Mouse (Mus musculus): ENCODE measurements at regions not wholly inside any gene's neighbourhood (a gene's known extent, or its start where the extent isn't known, plus 50 kb on each side); places are given as distances from the start of the nearest gene placed in this dataset.

GRCm38 (mm10) chr7:129842303-129843122, 250.8 kb downstream of the Wdr11 start:
- peaks cover 7% of the 10 kb centered on the region; the same call in 1 of the 2 replicates for H3K4me1 ChIP-seq (ENCODE audit: control insufficient read depth, insufficient read depth, low read length)
- no peak for TF ChIP-seq CTCF (IDR thresholded peaks at IDR 0.05; ENCODE audit: borderline replicate concordance, insufficient read depth, low read length)
- TF ChIP-seq POLR2A (IDR thresholded peaks at IDR 0.05; ENCODE audit: low read depth, low read length), result no peak
- no peak overlapping the region for H3K4me3 ChIP-seq (ENCODE audit: insufficient read depth, low read length)
- no peak overlapping the region for H3K27ac ChIP-seq (ENCODE audit: insufficient read depth, low read length)

GRCm38 (mm10) chr7:129847136-129847535, 255.5 kb downstream of the Wdr11 start:
- peak overlapping the region; percentile 78 for H3K27ac ChIP-seq (ENCODE audit: insufficient read depth, low read length)
- peaks cover 7% of the 10 kb centered on the region; the same call in 1 of the 2 replicates for H3K4me1 ChIP-seq (ENCODE audit: control insufficient read depth, insufficient read depth, low read length)
- no peak for TF ChIP-seq POLR2A (IDR thresholded peaks at IDR 0.05; ENCODE audit: low read depth, low read length)
- TF ChIP-seq CTCF (IDR thresholded peaks at IDR 0.05; ENCODE audit: borderline replicate concordance, insufficient read depth, low read length), result no peak
- no peak overlapping the region for H3K4me3 ChIP-seq (ENCODE audit: insufficient read depth, low read length)

GRCm38 (mm10) chr7:129853596-129853995, 261.9 kb downstream of the Wdr11 start:
- Histone ChIP-seq H3K27ac (ENCODE audit: insufficient read depth, low read length) (no peak overlapping the region), H3K4me1 (ENCODE audit: control insufficient read depth, insufficient read depth, low read length) (no peaks in the 10 kb centered on the region), H3K4me3 (ENCODE audit: insufficient read depth, low read length) (no peak overlapping the region)
- TF ChIP-seq CTCF (IDR thresholded peaks at IDR 0.05; ENCODE audit: borderline replicate concordance, insufficient read depth, low read length) (no peak), POLR2A (IDR thresholded peaks at IDR 0.05; ENCODE audit: low read depth, low read length) (no peak)

GRCm38 (mm10) chr7:129854942-129855341, 263.3 kb downstream of the Wdr11 start:
- TF ChIP-seq CTCF (IDR thresholded peaks at IDR 0.05; ENCODE audit: borderline replicate concordance, insufficient read depth, low read length) (no peak), POLR2A (IDR thresholded peaks at IDR 0.05; ENCODE audit: low read depth, low read length) (no peak)
- no peak overlapping the region for H3K27ac ChIP-seq (ENCODE audit: insufficient read depth, low read length)
- no peaks in the 10 kb centered on the region for H3K4me1 ChIP-seq (ENCODE audit: control insufficient read depth, insufficient read depth, low read length)
- H3K4me3 ChIP-seq (ENCODE audit: insufficient read depth, low read length), result no peak overlapping the region

- Histone ChIP-seq H3K4me1 (ENCODE audit: control insufficient read depth, insufficient read depth, low read length) (no peaks in the 10 kb centered on the region), H3K27ac (ENCODE audit: insufficient read depth, low read length) (no peak overlapping the region), H3K4me3 (ENCODE audit: insufficient read depth, low read length) (no peak overlapping the region)
- TF ChIP-seq POLR2A (IDR thresholded peaks at IDR 0.05; ENCODE audit: low read depth, low read length) (no peak), CTCF (IDR thresholded peaks at IDR 0.05; ENCODE audit: borderline replicate concordance, insufficient read depth, low read length) (no peak)
Measured at GRCm38 (mm10) chr7:129862966-129863365, 271.3 kb downstream of the Wdr11 start.

GRCm38 (mm10) chr7:129865536-129865935, 273.9 kb downstream of the Wdr11 start:
- H3K4me1 ChIP-seq (ENCODE audit: control insufficient read depth, insufficient read depth, low read length), result no peaks in the 10 kb centered on the region
- no peak overlapping the region for H3K27ac ChIP-seq (ENCODE audit: insufficient read depth, low read length)
- no peak overlapping the region for H3K4me3 ChIP-seq (ENCODE audit: insufficient read depth, low read length)
- TF ChIP-seq CTCF (IDR thresholded peaks at IDR 0.05; ENCODE audit: borderline replicate concordance, insufficient read depth, low read length) (no peak), POLR2A (IDR thresholded peaks at IDR 0.05; ENCODE audit: low read depth, low read length) (no peak)

- H3K4me3 ChIP-seq (ENCODE audit: insufficient read depth, low read length), result no peak overlapping the region
- TF ChIP-seq POLR2A (IDR thresholded peaks at IDR 0.05; ENCODE audit: low read depth, low read length) (no peak), CTCF (IDR thresholded peaks at IDR 0.05; ENCODE audit: borderline replicate concordance, insufficient read depth, low read length) (no peak)
- no peak overlapping the region for H3K27ac ChIP-seq (ENCODE audit: insufficient read depth, low read length)
- H3K4me1 ChIP-seq (ENCODE audit: control insufficient read depth, insufficient read depth, low read length), result peaks cover 16% of the 10 kb centered on the region
Measured at GRCm38 (mm10) chr7:129872208-129872790, 280.6 kb downstream of the Wdr11 start.

GRCm38 (mm10) chr7:129876202-129876851, 284.7 kb downstream of the Wdr11 start:
- Histone ChIP-seq H3K4me1 (ENCODE audit: control insufficient read depth, insufficient read depth, low read length) (peaks cover 19% of the 10 kb centered on the region), H3K4me3 (ENCODE audit: insufficient read depth, low read length) (no peak overlapping the region), H3K27ac (ENCODE audit: insufficient read depth, low read length) (peak overlapping the region; percentile 17; the same call in 1 of the 2 replicates)
- TF ChIP-seq POLR2A (IDR thresholded peaks at IDR 0.05; ENCODE audit: low read depth, low read length) (no peak), CTCF (IDR thresholded peaks at IDR 0.05; ENCODE audit: borderline replicate concordance, insufficient read depth, low read length) (no peak)

GRCm38 (mm10) chr7:129876852-129877223, 285.2 kb downstream of the Wdr11 start:
- no peak overlapping the region for H3K4me3 ChIP-seq (ENCODE audit: insufficient read depth, low read length)
- H3K4me1 ChIP-seq (ENCODE audit: control insufficient read depth, insufficient read depth, low read length), result peaks cover 19% of the 10 kb centered on the region
- H3K27ac ChIP-seq (ENCODE audit: insufficient read depth, low read length), result peak overlapping the region; percentile 73
- no peak for TF ChIP-seq POLR2A (IDR thresholded peaks at IDR 0.05; ENCODE audit: low read depth, low read length)
- no peak for TF ChIP-seq CTCF (IDR thresholded peaks at IDR 0.05; ENCODE audit: borderline replicate concordance, insufficient read depth, low read length)

GRCm38 (mm10) chr7:129896291-129896690, 304.6 kb downstream of the Wdr11 start:
- Histone ChIP-seq H3K4me3 (ENCODE audit: insufficient read depth, low read length) (no peak overlapping the region), H3K27ac (ENCODE audit: insufficient read depth, low read length) (no peak overlapping the region), H3K4me1 (ENCODE audit: control insufficient read depth, insufficient read depth, low read length) (no peaks in the 10 kb centered on the region)
- no peak for TF ChIP-seq POLR2A (IDR thresholded peaks at IDR 0.05; ENCODE audit: low read depth, low read length)

All from embryonic fibroblast, embryonic 13.5 days (primary cell).